Mouse (Mus musculus): ENCODE results near the gene Acvr2a.

The Acvr2a gene

DNA sequence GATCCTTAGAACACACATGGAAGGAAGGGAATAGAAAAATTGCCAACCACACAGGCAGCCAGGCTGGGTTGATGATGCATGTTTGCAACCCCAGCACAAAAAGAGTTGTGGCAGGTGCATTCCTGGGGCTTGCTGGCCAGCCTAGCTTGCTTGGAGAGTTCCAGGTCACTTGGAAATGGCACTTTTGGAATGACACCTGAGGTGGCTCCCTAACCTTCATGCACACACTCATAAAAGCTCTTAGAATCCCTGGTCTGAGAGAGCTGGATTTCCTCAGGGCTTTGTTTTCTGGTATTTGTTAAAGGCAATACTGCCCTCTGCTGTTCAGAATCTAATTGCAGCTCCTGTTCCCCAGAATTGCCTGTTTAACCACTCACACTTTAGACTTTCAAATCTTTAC is 72.0 kb downstream of the Acvr2a start:
- peak; percentile 39 to 86 for DNase-seq

DNA sequence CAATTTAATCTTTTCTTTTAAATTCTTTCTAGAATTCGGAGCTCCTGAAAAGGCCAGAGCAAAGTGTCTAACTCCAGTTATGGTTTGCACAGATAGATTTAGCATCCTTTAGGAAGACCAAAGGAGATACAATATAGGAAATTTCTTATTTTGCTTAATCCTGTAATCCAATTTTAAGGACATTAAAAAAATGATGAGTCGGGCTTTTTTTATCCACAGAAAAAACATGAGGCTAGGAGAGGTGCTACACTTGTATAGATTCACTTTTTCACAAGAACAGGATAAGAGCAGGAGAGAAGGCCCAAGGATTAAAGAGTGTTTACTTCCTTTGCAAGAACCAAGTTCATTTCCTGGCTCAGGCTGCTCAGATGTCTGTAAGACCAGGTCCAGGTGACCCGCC is 81.3 kb downstream of the Acvr2a start:
- no peak for DNase-seq

DNA sequence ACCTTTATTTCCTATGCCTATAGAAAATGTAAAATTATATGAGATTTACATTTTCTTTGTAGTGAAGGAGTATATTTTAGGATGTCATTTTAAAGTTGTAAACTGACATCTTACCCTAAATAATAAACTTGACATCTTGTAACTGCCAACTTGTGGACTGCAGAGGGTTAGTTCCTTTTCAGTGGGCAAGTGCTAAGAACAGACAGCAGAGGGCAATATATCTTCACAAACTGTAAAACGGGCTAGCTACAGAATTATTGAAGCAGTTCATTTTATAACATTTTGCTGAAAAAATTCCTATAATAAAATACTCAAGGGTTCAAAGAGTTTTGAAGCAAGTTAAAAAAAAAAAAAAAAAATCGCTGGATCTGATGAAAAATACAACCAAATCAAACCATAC is 95.0 kb downstream of the Acvr2a start:
- DNase-seq = no peak

DNA sequence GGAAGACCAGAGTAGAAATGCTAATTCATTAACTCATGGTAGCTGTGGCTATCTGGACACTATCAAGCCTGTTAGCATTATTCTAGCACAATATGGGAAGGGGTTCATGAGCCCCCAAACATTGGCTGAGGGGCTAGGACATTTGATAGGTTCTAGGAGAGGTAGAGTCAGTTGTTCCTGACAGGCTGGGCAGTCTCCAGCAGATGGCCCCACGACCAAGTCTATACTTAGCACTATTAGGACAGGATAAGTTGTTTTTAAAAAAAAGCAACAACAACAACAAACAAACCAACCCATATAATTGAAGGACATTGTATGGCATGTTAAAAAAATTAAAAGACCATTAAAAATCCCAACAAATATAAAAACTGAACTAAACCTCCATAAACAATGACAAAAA is 100.3 kb downstream of the Acvr2a start:
- no peak for DNase-seq

DNA sequence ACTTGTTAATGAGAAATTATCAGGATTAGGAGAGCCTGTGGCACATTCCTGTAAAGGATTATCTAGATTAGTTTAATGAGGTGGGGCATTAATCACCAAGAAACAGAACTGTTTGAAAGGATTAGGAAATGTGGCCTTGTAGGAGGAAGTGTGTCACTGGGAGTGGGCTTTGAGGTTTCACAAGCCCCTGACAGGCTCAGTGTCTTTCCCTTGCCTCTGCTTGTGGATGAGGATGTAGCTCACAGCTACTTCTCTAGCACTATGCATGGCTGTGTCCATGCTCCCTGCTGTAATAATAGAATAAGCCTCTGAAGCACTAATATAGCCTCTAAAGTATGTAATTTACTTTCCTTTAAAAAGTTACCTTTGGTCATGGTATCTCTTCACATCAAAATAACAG is 101.9 kb downstream of the Acvr2a start:
- no peak for DNase-seq

DNA sequence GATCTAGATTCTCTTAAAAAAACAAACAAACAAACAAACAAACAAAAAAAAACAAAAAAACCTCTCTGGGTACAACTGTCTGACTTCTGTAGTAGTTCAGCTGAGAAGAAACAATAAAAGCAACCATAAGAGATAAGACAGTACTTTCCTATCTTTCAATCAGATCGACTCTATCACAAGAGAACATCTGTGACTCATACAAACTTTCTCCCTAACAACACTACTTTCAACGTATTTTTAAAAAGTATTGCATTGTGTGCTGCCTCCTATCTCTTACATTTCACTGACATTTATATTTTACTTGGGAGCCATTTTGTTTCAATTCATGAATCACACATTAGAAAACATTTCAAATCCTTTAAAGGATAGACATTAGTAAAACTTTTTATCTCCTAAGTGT is 121.1 kb downstream of the Acvr2a start:
- no peak for DNase-seq

DNA sequence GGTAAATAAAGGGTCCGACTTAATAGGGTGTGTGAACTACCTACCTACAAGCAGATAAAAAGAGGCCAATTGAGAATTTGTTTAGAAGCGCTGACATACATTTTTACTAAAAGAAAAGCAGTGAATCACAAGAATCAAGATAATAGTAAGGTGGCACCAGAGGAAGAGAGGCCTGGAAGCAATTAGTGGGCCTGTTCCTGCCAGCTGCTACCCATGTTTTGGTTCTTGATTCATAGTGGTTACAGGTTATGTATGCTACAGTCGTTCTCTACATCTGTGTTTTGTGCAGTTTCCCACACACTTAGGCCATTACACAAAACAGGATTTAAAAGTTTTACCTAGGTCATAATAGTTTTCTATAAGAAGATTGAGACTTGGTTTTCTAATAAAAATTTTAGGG is 133.9 kb downstream of the Acvr2a start:
- DNase-seq = no peak

DNA sequence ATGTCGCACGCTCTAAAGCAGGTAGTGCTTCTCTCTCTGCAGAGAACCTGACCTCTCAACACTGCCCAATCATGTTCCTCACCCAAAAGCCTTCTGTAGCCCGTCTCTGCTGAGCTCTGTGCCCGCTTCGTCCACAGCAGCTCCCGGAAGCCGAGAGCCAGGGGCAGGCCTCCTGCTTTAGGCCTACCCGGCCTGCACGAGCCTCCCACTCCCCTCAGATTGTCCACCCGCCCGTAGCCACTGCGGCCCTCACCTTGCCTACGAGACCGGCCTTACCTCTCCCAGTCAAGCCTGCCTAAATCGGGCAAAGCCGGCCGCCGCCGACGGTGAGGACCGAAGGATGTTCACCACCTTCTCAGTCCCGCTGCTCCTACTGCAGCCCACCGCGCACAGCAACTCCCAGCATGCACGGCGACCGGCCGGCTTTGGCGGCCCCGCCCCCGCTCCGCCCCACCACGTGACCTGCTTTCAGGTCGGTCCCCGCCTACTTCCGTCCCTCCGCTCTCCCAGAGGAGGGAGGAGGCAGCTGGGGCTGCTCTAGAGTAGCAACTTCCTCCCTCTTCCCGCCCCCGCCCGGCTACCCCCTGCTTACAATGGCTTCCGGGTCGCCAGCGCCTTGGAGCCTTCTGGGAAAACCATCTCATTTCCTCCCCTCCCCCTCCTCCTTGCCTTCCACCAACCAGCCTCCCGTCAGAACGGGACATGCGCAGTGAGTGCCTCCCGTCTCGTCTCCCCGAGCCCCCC is 135.1 kb downstream of the Acvr2a start, which contains the start of gene Mbd5:
Mbd5 (plus strand) TSS at position 668 of the 744 bp plus-strand sequence.
- peak; percentile 100 for DNase-seq

DNA sequence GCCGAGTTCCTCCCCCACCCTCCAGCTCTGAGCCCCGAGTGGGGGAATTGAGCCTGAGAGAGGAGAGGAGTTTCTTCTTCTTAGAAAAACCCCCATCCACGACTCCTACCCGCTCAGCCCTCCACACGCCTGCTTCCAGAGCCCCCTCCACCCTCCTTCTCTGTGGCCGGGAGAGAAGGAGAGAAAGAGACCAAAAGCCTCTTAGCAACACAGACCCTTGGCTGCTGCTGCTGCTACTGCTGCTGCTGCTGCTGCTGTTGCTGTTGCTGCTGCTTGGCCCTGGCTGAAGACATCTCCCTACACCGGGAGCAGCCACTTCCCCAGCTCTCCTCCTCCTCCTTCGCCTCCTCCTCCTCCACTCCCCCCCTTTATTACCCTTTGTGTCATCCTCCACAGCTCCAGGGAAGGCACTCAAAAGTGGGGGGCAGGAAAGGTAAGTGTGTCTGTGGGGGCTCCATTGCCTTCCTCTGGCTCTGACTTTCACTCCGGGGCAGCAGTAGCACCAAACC is 135.9 kb downstream of the Acvr2a start:
- peak; percentile 39 to 63 for DNase-seq

DNA sequence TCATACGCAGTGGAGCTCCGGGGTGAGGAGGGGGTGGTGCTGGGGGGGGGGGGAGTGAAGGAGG is 136.2 kb downstream of the Acvr2a start, which contains the start of gene Orc4:
Orc4 (minus strand) TSS at position 26 of the 64 bp plus-strand sequence.
- no peak for DNase-seq

DNA sequence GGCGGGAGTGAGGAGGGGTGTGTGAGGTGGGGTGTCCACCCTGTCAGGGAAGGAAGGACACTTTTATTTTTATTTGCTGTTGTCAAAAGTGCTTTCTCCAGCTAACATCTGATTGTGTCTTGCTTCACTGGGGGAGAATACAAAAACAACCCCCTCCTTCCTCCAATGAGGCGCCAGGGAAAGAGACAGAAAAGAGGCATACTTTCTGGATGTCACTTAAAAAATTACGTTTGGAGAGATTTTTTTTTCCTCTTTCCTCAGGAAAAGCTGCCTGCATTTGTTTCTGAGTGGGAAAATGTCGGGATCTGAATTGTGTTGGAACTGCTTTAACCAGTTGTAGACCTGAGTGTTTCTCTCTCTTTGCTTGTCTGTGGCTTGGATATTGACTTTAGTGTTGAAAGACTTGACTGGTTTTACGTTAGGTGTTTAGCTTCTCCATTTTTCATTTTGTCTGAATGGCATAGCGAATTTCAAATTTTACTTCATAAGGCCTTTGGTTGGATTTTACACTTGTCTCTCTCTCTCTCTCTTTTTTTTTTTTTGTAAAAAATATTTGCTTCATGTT is 136.5 kb downstream of the Acvr2a start:
- no peak for DNase-seq
